Mouse (Mus musculus) central nervous system, embryonic 14 days (tissue): ENCODE results near the gene B130006D01Rik. TPM values are rescaled to one million over a fixed set of nuclear protein-coding genes. Genes with fewer than 3 reads are reported as not detected.

Source experiments
- polyA plus RNA-seq: library from polyadenylated mRNA; depleted of rRNA; stranded (reverse); fragments of >200 nt; gene quantifications from 2 replicates; pipeline ENCODE4 v1.2.3, GENCODE M21; 2012; rRNA removed

The B130006D01Rik gene
- 0.33 and 0.37 TPM in 2 replicates for polyA plus RNA-seq

GRCm38 (mm10) chr11:95723287-95723686, at the start of gene B130006D01Rik:
Gene B130006D01Rik (plus strand): TSS chr11:95723587.

GRCm38 (mm10) chr11:95712563-95713224, 10.7 kb upstream of the B130006D01Rik start, which contains the start of gene Zfp652:
Gene Zfp652 (plus strand): TSS chr11:95712673.

Other genes starting within 250 kb of the B130006D01Rik start
- 7.6 and 12.6 TPM in 2 replicates for gene Nxph3, start 209.0 kb upstream of the B130006D01Rik start, polyA plus RNA-seq
- gene Ngfr, start 135.9 kb upstream of the B130006D01Rik start, polyA plus RNA-seq, result 17.3 and 38.1 TPM in 2 replicates
- 298 and 313 TPM in 2 replicates for gene Phb, start 56.6 kb upstream of the B130006D01Rik start, polyA plus RNA-seq
- 26.7 and 27.2 TPM in 2 replicates for gene Zfp652, start 10.9 kb upstream of the B130006D01Rik start, polyA plus RNA-seq
- gene Phospho1, start 100.9 kb downstream of the B130006D01Rik start, polyA plus RNA-seq, result 4.9 and 8.8 TPM in 2 replicates
- 2.8 and 5.2 TPM in 2 replicates for gene Gngt2, start 113.6 kb downstream of the B130006D01Rik start, polyA plus RNA-seq
- gene Abi3, start 118.9 kb downstream of the B130006D01Rik start, polyA plus RNA-seq, result 2.4 and 3.7 TPM in 2 replicates
- not detected in 2 replicates for gene B4galnt2, start 191.3 kb downstream of the B130006D01Rik start, polyA plus RNA-seq